Mouse (Mus musculus): ENCODE measurements around the gene Nanog.
"Not testable (repeated sequence)": the region's sequence is repeated elsewhere in the genome, so short reads cannot be mapped to it uniquely, and the experiment has no call there.

Nanog gene

GRCm38 (mm10) chr6:122702480-122703124 is 4.7 kb upstream of the Nanog start:
- in situ Hi-C loops (cut with MboI, MseI), result no loop called here

GRCm38 (mm10) chr6:122703251-122703650 is 4.0 kb upstream of the Nanog start:
- in situ Hi-C loops (cut with MboI, MseI), result no loop called here

- in situ Hi-C loops (cut with MboI, MseI), result no loop called here
Measured at GRCm38 (mm10) chr6:122703706-122704105, 3.6 kb upstream of the Nanog start.

GRCm38 (mm10) chr6:122706337-122706840 is 900 bp upstream of the Nanog start:
- in situ Hi-C loops (cut with MboI, MseI), result no loop called here

- in situ Hi-C loops (cut with MboI, MseI), result no loop called here
Measured at GRCm38 (mm10) chr6:122708826-122709225, 1.5 kb downstream of the Nanog start.

GRCm38 (mm10) chr6:122711455-122711854 is 4.2 kb downstream of the Nanog start:
- in situ Hi-C loops (cut with MboI, MseI), result no loop called here

- in situ Hi-C loops (cut with MboI, MseI), result not testable (repeated sequence)
Measured at GRCm38 (mm10) chr6:122713116-122713515, 5.8 kb downstream of the Nanog start.

- in situ Hi-C loops (cut with MboI, MseI), result loop anchor here (5.0 kb wide), 1 partner anchor 48 kb away; no protein-coding TSS in a partner anchor
Measured at GRCm38 (mm10) chr6:122714707-122715365, 7.5 kb downstream of the Nanog start.

- in situ Hi-C loops (cut with MboI, MseI), result loop anchor here (5.0 kb wide), 1 partner anchor 49 kb away; no protein-coding TSS in a partner anchor
Measured at GRCm38 (mm10) chr6:122715886-122716285, 8.6 kb downstream of the Nanog start.

- in situ Hi-C loops (cut with MboI, MseI), result loop anchor here (5.0 kb wide), 1 partner anchor 51 kb away; no protein-coding TSS in a partner anchor
Measured at GRCm38 (mm10) chr6:122718224-122718623, 10.9 kb downstream of the Nanog start.

GRCm38 (mm10) chr6:122719942-122720341 is 12.7 kb downstream of the Nanog start:
- in situ Hi-C loops (cut with MboI, MseI), result loop anchor here (5.0 kb wide), 1 partner anchor 53 kb away; no protein-coding TSS in a partner anchor

- in situ Hi-C loops (cut with MboI, MseI), result loop anchor here (5.0 kb wide), 1 partner anchor 47 kb away; no protein-coding TSS in a partner anchor
Measured at GRCm38 (mm10) chr6:122739952-122740351, 32.7 kb downstream of the Nanog start.

- in situ Hi-C loops (cut with MboI, MseI), result no loop called here
Measured at GRCm38 (mm10) chr6:122741460-122742227, 34.4 kb downstream of the Nanog start.

- in situ Hi-C loops (cut with MboI, MseI), result no loop called here
Measured at GRCm38 (mm10) chr6:122742228-122742899, 35.1 kb downstream of the Nanog start.

GRCm38 (mm10) chr6:122743353-122743752 is 36.1 kb downstream of the Nanog start:
- in situ Hi-C loops (cut with MboI, MseI), result no loop called here

- in situ Hi-C loops (cut with MboI, MseI), result no loop called here
Measured at GRCm38 (mm10) chr6:122744505-122745249, 37.4 kb downstream of the Nanog start.

- in situ Hi-C loops (cut with MboI, MseI), result no loop called here
Measured at GRCm38 (mm10) chr6:122750579-122750978, 43.3 kb downstream of the Nanog start.

- in situ Hi-C loops (cut with MboI, MseI), result no loop called here
Measured at GRCm38 (mm10) chr6:122755913-122756312, 48.6 kb downstream of the Nanog start.

GRCm38 (mm10) chr6:122758732-122759131 is 51.4 kb downstream of the Nanog start:
- in situ Hi-C loops (cut with MboI, MseI), result no loop called here

- in situ Hi-C loops (cut with MboI, MseI), result no loop called here
Measured at GRCm38 (mm10) chr6:122761011-122761599, 53.8 kb downstream of the Nanog start.

Measured in T-helper 1 cell (primary cell).